Mouse (Mus musculus): ENCODE results near the gene Neu2.

Gene Neu2

DNA sequence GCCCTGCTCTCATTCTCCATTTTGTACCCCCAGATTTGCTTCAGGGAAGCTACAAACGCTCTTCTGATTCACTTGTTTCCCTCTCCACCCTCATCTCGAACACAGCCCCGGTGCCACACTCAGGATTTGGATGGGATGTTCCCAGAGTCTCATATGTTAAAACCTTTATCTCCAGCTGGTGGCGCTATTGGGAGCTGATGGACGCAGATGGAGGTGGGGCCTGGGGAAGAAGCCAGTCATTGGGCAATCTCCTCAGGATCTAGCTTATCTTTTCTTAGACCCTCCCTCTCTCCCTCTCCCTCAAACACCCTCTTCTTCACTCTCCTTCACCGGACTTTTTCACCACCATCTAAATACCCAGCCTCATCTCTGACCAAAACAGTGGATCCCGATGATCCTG, 31.9 kb downstream of the Neu2 start:
- DNase-seq (ENCODE audit: low spot score): peak; percentile 17

- no peak for DNase-seq (ENCODE audit: low spot score)
Observed at GRCm38 (mm10) chr1:87551008-87551407, 41.3 kb downstream of the Neu2 start.

DNA sequence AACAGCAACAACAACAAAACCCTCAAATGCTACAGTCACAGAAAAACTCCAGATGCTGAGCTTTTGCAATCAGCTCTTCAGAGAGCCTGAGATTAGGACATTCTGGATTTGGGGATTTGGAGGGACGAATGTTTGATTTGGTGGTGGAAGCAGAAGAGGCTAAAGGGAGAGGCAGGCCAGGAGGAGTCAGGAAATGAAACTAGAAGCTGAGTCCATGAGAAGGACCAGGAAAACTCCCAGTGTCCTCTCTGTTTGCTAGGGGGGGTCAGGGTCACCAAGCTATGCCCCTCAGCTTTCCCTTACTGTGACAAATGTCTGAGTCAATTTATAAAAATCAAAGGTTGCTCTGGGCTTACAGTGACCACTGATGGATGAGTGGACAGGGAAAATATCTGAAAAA, 43.9 kb downstream of the Neu2 start:
- no peak for DNase-seq (ENCODE audit: low spot score)

GRCm38 (mm10) chr1:87562967-87563366, 53.3 kb downstream of the Neu2 start:
- no peak for DNase-seq (ENCODE audit: low spot score)

- no peak for DNase-seq (ENCODE audit: low spot score)
Observed at GRCm38 (mm10) chr1:87565760-87566159, 56.1 kb downstream of the Neu2 start.

DNA sequence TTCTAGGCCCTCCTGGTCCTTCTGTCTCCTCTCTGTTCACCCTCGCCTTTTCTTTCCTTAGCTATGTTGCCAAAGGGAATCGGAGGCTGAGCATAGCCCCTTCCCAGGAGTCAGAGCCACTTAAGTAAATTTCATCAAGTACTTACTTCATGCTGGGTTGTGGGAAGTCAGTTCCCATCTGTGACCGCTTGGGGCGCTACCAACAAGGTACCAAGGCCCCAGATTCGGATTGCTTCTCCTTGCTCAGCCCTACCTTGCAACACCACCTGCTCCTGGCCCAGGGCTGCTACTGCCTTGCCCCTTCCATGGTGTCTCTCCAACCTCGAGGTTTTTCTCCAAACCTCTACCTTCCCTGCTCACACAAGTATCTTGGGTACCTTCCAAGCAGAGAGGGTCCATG, 58.7 kb downstream of the Neu2 start:
- no peak for DNase-seq (ENCODE audit: low spot score)

GRCm38 (mm10) chr1:87573261-87573660, 63.6 kb downstream of the Neu2 start:
- no peak for DNase-seq (ENCODE audit: low spot score)

- DNase-seq (ENCODE audit: low spot score): peak; percentile 30
Observed at GRCm38 (mm10) chr1:87573800-87574215, 64.1 kb downstream of the Neu2 start, which contains the start of gene Ngef. Gene Ngef (minus strand): TSS chr1:87573870.

DNA sequence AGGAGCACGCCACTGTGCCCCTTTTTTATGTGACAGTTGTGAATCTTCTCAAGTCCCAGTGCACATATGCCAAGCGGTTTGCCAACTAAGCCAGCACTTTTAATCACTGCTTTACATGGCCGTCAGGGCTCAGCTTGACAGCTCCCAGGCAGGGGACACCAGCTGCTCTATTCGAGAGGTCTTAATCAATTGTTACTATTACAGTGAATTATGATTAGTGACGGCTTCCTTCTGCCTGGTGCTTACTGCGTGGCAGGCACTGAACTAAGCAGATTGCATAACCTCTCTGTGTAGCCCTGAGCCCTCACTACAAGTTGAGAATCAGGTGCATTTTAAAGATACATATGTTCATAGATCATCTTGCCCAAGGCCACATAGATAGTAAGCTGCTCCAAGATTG, 64.7 kb downstream of the Neu2 start:
- DNase-seq (ENCODE audit: low spot score): no peak

DNA sequence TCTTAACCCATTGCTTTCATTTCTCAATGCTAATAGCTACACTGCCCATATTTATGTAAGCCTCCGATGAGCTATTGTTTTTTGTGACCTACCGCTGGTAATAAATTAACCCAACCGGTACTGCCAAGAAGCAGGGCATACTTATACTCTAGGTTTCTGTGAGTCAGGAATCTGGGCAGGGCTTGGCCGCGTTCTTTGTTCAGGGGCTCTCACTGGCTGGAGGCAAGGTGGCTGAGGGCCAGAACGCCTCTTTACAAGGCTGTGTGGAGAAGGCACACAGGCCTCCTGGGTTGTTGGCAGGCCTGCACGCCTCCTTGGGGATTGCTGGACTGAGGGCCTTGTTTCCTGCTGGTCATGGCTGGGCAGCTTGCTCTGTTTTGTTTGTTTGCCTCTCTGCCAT, 65.1 kb downstream of the Neu2 start:
- peak; percentile 61 for DNase-seq (ENCODE audit: low spot score)

GRCm38 (mm10) chr1:87578965-87579364, 69.3 kb downstream of the Neu2 start:
- no peak for DNase-seq (ENCODE audit: low spot score)

GRCm38 (mm10) chr1:87580824-87581223, 71.1 kb downstream of the Neu2 start:
- DNase-seq (ENCODE audit: low spot score): no peak

GRCm38 (mm10) chr1:87589162-87589561, 79.5 kb downstream of the Neu2 start:
- DNase-seq (ENCODE audit: low spot score): no peak

DNA sequence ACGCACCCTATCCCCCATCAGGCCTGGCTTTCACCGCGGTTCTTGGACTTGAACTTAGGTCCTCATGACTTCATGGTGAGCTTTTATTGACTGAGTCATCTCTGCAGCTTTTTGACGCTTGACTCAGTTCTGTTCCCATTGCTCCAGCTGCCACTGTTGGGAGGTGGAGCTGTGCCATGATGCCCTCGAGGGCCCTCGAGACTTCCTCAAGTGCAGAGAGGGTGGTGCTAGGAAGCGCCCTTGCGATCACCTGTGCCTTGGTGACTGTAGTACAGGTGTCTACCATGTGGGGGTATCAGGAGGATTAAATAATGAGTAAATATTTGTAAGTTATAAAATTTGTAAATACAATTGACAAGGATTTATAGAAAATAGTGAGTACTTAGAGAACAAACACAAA, 80.3 kb downstream of the Neu2 start:
- DNase-seq (ENCODE audit: low spot score): no peak

- no peak for DNase-seq (ENCODE audit: low spot score)
Observed at GRCm38 (mm10) chr1:87594261-87594660, 84.6 kb downstream of the Neu2 start.

DNA sequence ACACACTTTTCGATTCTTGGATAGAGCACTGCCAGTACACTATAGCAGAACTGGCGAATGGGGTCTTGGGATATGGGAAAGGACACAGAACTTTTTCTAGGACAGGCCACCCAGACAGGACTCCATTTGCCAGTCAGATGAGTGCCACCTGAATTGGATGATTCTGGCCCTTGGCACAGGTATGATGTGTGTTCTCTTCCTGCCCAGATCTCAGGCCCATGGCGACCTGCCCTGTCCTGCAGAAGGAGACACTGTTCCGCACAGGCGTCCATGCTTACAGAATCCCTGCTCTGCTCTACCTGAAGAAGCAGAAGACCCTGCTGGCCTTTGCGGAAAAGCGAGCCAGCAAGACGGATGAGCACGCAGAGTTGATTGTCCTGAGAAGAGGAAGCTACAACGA, 85.0 kb downstream of the Neu2 start:
- DNase-seq (ENCODE audit: low spot score): no peak

DNA sequence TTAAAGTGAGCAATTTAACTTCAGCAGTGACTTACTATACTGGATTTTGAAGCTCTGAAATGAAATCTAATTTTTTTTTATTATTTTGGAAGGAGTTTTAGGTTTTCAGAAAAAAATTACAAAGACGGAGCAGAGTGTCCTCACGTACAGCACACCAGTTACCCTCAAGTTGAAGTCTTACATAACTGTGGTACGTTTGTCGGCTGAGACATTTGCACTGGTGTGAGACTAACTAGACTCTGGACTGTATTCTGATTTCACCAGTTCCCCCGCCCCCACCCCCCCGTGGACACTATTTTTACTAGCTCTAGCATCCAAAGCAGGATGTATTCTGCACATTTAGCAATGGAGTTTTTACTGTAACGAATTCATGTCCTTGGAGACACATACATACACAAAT, 90.8 kb downstream of the Neu2 start:
- no peak for DNase-seq (ENCODE audit: low spot score)

- no peak for DNase-seq (ENCODE audit: low spot score)
Observed at GRCm38 (mm10) chr1:87601801-87602200, 92.1 kb downstream of the Neu2 start.

GRCm38 (mm10) chr1:87603389-87603788, 93.7 kb downstream of the Neu2 start:
- DNase-seq (ENCODE audit: low spot score): no peak

DNA sequence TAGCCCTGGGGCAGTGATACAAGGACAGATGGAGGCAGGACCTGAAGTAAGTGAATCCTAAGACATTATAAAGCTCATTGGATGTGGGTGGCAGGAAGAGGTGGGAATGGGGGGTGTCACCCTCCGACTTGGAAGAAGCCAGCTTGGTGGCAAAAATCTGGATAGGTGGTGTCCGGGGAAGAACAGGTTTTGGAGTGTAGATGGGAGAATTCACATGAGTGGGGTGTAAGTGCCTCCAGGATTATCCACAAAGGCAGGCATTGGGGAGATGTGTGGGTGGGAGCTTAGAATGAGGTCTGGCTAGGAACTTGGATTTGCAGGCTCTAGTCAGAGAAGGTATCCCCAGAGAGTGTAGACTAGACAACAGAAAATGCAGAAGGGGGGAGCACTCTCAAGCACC, 95.6 kb downstream of the Neu2 start:
- no peak for DNase-seq (ENCODE audit: low spot score)

DNA sequence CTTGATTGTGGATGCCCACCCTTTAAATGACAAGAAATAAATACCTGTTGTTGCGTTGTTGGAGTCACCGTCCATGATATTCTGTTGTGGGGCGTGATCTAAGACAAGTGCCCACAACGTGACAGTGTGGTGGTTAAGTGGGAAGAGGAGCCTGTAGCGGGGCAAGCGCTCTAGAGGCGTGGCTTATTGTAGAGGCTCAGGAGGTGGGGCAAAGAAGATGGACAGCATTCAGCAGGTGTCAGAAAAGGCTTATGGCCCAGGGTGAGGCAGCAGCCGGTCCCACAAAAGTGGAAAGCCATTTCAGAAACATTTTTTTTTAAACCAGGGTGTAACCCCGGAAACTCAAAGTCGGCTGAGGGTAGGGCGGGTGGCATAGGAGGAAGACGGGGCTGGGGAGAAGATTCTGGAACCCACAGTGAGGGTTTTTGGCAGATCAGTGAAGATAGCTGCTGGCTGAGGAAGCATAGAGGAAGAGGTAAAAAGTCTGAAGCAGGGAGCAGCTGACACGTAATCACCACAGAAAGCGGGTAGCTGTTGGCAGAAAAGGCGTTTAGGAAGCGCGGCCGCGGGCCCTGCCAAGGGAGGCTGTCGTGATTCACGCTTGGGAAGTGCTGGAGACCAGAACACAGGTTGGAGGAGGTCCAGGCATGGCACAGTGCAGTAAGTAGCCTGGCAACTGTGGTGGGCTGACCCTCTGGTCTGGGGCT, 97.8 kb downstream of the Neu2 start:
- no peak for DNase-seq (ENCODE audit: low spot score)

DNA sequence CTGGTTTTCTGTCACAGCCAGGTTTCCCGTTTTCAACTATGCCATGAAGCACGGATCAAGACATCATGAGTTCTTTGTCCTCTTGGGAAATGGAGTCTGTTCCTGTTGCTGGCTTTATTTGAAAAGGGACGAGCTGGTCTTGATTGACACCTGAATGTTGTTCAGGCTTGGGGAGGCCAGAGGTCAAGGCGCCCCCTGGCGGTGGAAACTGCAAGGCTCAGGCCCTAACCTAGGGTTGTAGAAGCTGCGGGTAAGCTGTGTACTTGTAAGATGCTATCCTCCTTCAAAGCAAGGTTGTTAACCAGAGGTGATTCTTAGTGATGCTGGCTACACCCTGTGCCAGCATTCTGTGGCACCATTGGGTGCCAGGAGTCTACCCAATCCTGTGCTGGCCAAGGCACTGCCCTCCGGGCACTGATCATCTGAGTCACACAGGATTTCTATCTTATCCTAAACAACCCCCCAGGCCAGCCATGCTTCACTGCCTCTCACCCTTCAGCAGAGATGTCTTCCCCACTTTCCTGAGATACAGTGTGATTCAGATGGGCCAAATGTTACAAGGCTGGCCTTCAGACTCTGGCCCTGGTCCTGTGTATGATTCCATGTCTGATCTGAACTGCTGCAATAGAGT, 98.8 kb downstream of the Neu2 start:
- peak; percentile 42 for DNase-seq (ENCODE audit: low spot score)

DNA sequence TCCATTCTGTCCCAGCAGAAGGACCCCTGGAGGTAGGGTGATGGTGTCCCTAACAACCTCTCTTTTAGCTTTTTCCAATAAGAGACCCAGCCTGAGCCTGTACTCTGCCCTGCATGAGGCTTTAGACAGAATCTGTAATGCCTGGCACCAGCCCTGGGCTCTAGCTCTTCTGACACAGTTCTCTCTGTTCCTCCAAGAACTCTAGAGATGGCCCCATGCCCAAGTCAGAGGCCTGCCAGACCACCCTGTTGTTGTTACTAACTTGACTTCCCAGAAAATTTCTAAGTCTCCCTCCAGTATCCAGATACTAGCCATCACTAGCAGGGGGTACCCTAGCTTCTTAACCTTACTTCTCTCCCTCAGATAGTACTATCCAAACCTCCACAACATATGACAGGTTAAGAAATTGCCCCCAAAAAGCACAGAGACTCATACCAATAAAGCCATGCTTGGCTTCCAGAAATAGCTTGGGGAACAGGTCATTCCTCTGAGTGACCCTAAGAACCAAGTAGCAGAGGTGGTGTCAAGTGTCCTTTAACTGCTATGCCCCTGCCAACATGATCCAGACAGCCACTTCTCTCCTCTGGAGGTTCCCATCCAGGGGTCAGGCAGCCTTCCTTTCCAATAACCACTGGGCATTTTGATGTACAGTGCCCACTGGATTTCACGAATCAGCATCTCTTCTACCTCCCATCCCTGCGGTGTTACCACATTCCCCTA, 105.0 kb downstream of the Neu2 start:
- DNase-seq (ENCODE audit: low spot score): no peak

All from ovary, postnatal 14 days (tissue).